Mouse (Mus musculus) erythroblast, embryonic 14.5 days (primary cell): ENCODE measurements around the gene Adipoq. TPM values are rescaled to one million over a fixed set of nuclear protein-coding genes. Genes with fewer than 3 reads are reported as not detected.
"Not testable (repeated sequence)": the region's sequence is repeated elsewhere in the genome, so short reads cannot be mapped to it uniquely, and the experiment has no call there.

Experiments used
- H3K27me3 ChIP-seq: 2 replicates; pipeline ENCODE4 v1.6.1; 2012; ENCODE audit warnings: inconsistent platforms; ENCODE audit not compliant: control insufficient read depth
- H3K36me3 ChIP-seq: 2 replicates; pipeline ENCODE4 v1.6.1; 2012; ENCODE audit warnings: mild to moderate bottlenecking, inconsistent platforms; ENCODE audit not compliant: control insufficient read depth
- H3K4me1 ChIP-seq: 2 replicates; pipeline ENCODE4 v1.6.1; 2012; ENCODE audit warnings: inconsistent platforms; ENCODE audit not compliant: control insufficient read depth
- H3K4me3 ChIP-seq: replicated peaks from 2 replicates; pipeline ENCODE3; 2012; ENCODE audit warnings: moderate library complexity, mild to moderate bottlenecking, inconsistent platforms
- H3K9me3 ChIP-seq: 2 replicates; pipeline ENCODE4 v1.6.1; 2012; ENCODE audit warnings: low read length, inconsistent platforms, mixed read lengths; ENCODE audit not compliant: control insufficient read depth
- GATA1 ChIP-seq: IDR thresholded peaks from 2 replicates; pipeline ENCODE4 v1.6.1; 2012; ENCODE audit warnings: low read length, inconsistent platforms, mixed read lengths
- TAL1 ChIP-seq: IDR thresholded peaks from 3 replicates; pipeline ENCODE4 v1.6.1; 2012; ENCODE audit warnings: low read length, inconsistent platforms, mixed read lengths
- polyA plus RNA-seq: library from polyadenylated mRNA; stranded (reverse); fragments of >175 nt; gene quantifications from 2 replicates; pipeline ENCODE4 v1.2.3, GENCODE M21; 2012

Adipoq gene
- polyA plus RNA-seq, 1 experiment, result not detected

- TF ChIP-seq TAL1 (no peak), GATA1 (no peak)
- no peak overlapping the region for H3K4me3 ChIP-seq
Observed at GRCm38 (mm10) chr16:23167079-23167478, 20.7 kb downstream of the Adipoq start.

GRCm38 (mm10) chr16:23170813-23171212 is 24.5 kb downstream of the Adipoq start:
- no peak overlapping the region for H3K4me3 ChIP-seq
- no peaks in the 10 kb centered on the region for H3K9me3 ChIP-seq
- no peaks in the 10 kb centered on the region for H3K27me3 ChIP-seq
- H3K4me1 ChIP-seq, result no peaks in the 10 kb centered on the region
- no peaks in the 10 kb centered on the region for H3K36me3 ChIP-seq
- no peak for TF ChIP-seq TAL1
- no peak for TF ChIP-seq GATA1

More at GRCm38 (mm10) chr16:23167079-23167478, 20.7 kb downstream of the Adipoq start:
- H3K36me3 ChIP-seq, result no peaks in the 10 kb centered on the region
- no peaks in the 10 kb centered on the region for H3K4me1 ChIP-seq
- no peaks in the 10 kb centered on the region for H3K9me3 ChIP-seq
- H3K27me3 ChIP-seq, result no peaks in the 10 kb centered on the region

- Histone ChIP-seq H3K4me3 (no peak overlapping the region), H3K27me3 (no peaks in the 10 kb centered on the region), H3K36me3 (no peaks in the 10 kb centered on the region), H3K9me3 (no peaks in the 10 kb centered on the region), H3K4me1 (no peaks in the 10 kb centered on the region)
- TF ChIP-seq TAL1 (no peak), GATA1 (no peak)
Observed at GRCm38 (mm10) chr16:23173904-23174303, 27.6 kb downstream of the Adipoq start.

GRCm38 (mm10) chr16:23174855-23175254 is 28.5 kb downstream of the Adipoq start:
- Histone ChIP-seq H3K4me1 (no peaks in the 10 kb centered on the region), H3K4me3 (no peak overlapping the region), H3K27me3 (no peaks in the 10 kb centered on the region), H3K36me3 (no peaks in the 10 kb centered on the region), H3K9me3 (no peaks in the 10 kb centered on the region)
- TF ChIP-seq TAL1 (no peak), GATA1 (no peak)

- Histone ChIP-seq H3K27me3 (no peaks in the 10 kb centered on the region), H3K36me3 (no peaks in the 10 kb centered on the region), H3K9me3 (no peaks in the 10 kb centered on the region), H3K4me1 (no peaks in the 10 kb centered on the region), H3K4me3 (no peak overlapping the region)
- TF ChIP-seq TAL1 (no peak), GATA1 (no peak)
Observed at GRCm38 (mm10) chr16:23175956-23176355, 29.6 kb downstream of the Adipoq start.

- no peaks in the 10 kb centered on the region for H3K36me3 ChIP-seq
- no peak for TF ChIP-seq GATA1
- TF ChIP-seq TAL1, result no peak
- no peak overlapping the region for H3K4me3 ChIP-seq
- H3K4me1 ChIP-seq, result no peaks in the 10 kb centered on the region
- no peaks in the 10 kb centered on the region for H3K27me3 ChIP-seq
- no peaks in the 10 kb centered on the region for H3K9me3 ChIP-seq
Observed at GRCm38 (mm10) chr16:23177856-23178255, 31.5 kb downstream of the Adipoq start.

- no peaks in the 10 kb centered on the region for H3K27me3 ChIP-seq
- H3K4me1 ChIP-seq, result no peaks in the 10 kb centered on the region
- no peak overlapping the region for H3K4me3 ChIP-seq
- TF ChIP-seq TAL1 (no peak), GATA1 (no peak)
- H3K9me3 ChIP-seq, result no peaks in the 10 kb centered on the region
- H3K36me3 ChIP-seq, result no peaks in the 10 kb centered on the region
Observed at GRCm38 (mm10) chr16:23178796-23179195, 32.5 kb downstream of the Adipoq start.

- not testable (repeated sequence) for H3K36me3 ChIP-seq, H3K9me3 ChIP-seq, H3K4me3 ChIP-seq, H3K4me1 ChIP-seq, H3K27me3 ChIP-seq
Observed at GRCm38 (mm10) chr16:23179436-23179835, 33.1 kb downstream of the Adipoq start.

- TF ChIP-seq GATA1 (no peak), TAL1 (no peak)
- Histone ChIP-seq H3K36me3 (no peaks in the 10 kb centered on the region), H3K9me3 (no peaks in the 10 kb centered on the region), H3K4me3 (no peak overlapping the region), H3K27me3 (no peaks in the 10 kb centered on the region), H3K4me1 (no peaks in the 10 kb centered on the region)
Observed at GRCm38 (mm10) chr16:23181054-23181453, 34.7 kb downstream of the Adipoq start.

GRCm38 (mm10) chr16:23181487-23181886 is 35.2 kb downstream of the Adipoq start:
- no peaks in the 10 kb centered on the region for H3K36me3 ChIP-seq
- H3K4me1 ChIP-seq, result no peaks in the 10 kb centered on the region
- H3K9me3 ChIP-seq, result no peaks in the 10 kb centered on the region
- no peak overlapping the region for H3K4me3 ChIP-seq
- no peaks in the 10 kb centered on the region for H3K27me3 ChIP-seq
- no peak for TF ChIP-seq GATA1
- no peak for TF ChIP-seq TAL1
